Mouse (Mus musculus) embryonic facial prominence, embryonic 11.5 days (tissue): Measurements from ENCODE around the gene Igf1. TPM values are rescaled to one million over a fixed set of nuclear protein-coding genes. Genes with fewer than 3 reads are reported as not detected.

ENCODE experiments used
- ATAC-seq: fragments of 200-750 bp; cut with Nextera tagmentation; replicated peaks from 2 replicates; pipeline ENCODE4 v1.8.0; 2017; ENCODE audit warnings: low read depth; ENCODE audit not compliant: insufficient number of reproducible peaks, low FRiP score, low TSS enrichment
- DNase-seq: peaks from one replicate; pipeline ENCODE4 v3.0.0-alpha.2; 2015; ENCODE audit warnings: low spot score
- H3K27ac ChIP-seq: fragments of 300-500 bp; sonication (generic); replicated peaks from 2 replicates; pipeline ENCODE4 v1.5.1; 2014; ENCODE audit warnings: mild to moderate bottlenecking, low read depth, low read length, control low read depth
- H3K27me3 ChIP-seq: fragments of 300-500 bp; sonication (generic); 2 replicates; pipeline ENCODE4 v1.6.1; 2014; ENCODE audit warnings: mild to moderate bottlenecking, low read length, moderate library complexity, mixed read lengths; ENCODE audit not compliant: control insufficient read depth, insufficient read depth
- H3K36me3 ChIP-seq: fragments of 300-500 bp; sonication (generic); replicated peaks from 2 replicates; pipeline ENCODE4 v1.6.1; 2014; ENCODE audit warnings: low read depth, mild to moderate bottlenecking, low read length, moderate library complexity, mixed read lengths; ENCODE audit not compliant: control insufficient read depth, insufficient read depth
- H3K4me1 ChIP-seq: fragments of 300-500 bp; sonication (generic); 2 replicates; pipeline ENCODE4 v1.6.1; 2014; ENCODE audit warnings: low read length, mixed read lengths; ENCODE audit not compliant: control insufficient read depth, insufficient read depth
- H3K4me2 ChIP-seq: fragments of 300-500 bp; sonication (generic); 2 replicates; pipeline ENCODE4 v1.6.1; 2014; ENCODE audit warnings: low read depth, mild to moderate bottlenecking, control low read depth, low read length, moderate library complexity
- H3K4me3 ChIP-seq: fragments of 300-500 bp; sonication (generic); 2 replicates; pipeline ENCODE4 v1.5.1; 2014; ENCODE audit warnings: low read depth, low read length, control low read depth
- H3K9ac ChIP-seq: fragments of 300-500 bp; sonication (generic); replicated peaks from 2 replicates; pipeline ENCODE4 v1.6.1; 2014; ENCODE audit warnings: mild to moderate bottlenecking, control low read depth, low read length
- H3K9me3 ChIP-seq: fragments of 300-500 bp; sonication (generic); replicated peaks from 2 replicates; pipeline ENCODE4 v1.6.1; 2016; ENCODE audit warnings: mild to moderate bottlenecking, low read length, inconsistent platforms, mixed read lengths; ENCODE audit not compliant: control insufficient read depth
- WGBS: fragments of 180-500 bp; shearing (Covaris S2); extraction: QIAGEN DNeasy Blood & Tissue Kit; methylation state at CpG from one replicate; pipeline ENCODE4 v1.1.7; 2014; 5-methylcytosine and 5-hydroxymethylcytosine counted together
- polyA plus RNA-seq: library from polyadenylated mRNA; unstranded; fragments of >200 nt; fragmentation: Nextera tagmentation; extraction: Ambion mirVana; gene quantifications from 2 replicates; pipeline ENCODE4 v1.2.1, GENCODE M21; 2014

Gene Igf1
- polyA plus RNA-seq, 1 experiment from 2014 or later = 67.8 TPM

- WGBS = 78% methylated on average over 4 of the region's 4 CpGs
- H3K4me1 ChIP-seq = no peaks in the 10 kb centered on the region
- no peak for ATAC-seq
Observed at GRCm38 (mm10) chr10:87948192-87948591, 90.1 kb downstream of the Igf1 start.

DNA sequence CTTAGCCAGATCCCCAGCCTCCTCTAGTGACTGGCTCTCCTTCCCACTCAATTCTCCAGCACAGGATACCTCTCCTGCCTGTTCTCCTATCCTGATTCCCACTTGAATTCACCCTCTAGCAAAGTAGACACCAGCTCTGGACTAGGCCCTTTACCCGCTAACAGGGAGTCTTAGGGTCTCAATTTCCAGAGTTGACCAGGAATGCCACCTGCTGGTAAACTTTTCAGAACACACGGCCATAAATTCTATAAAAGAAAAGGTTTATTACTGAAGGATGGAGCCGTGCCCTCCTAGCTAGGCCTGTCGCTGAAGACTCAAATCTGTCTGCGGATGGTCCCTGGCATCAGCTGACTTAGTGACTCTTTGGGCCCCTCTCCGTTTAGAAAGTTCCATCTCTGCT is 113.5 kb downstream of the Igf1 start:
- ATAC-seq (no peak), DNase-seq (peak; percentile 55)
- H3K4me1 ChIP-seq = no peaks in the 10 kb centered on the region
- no peak overlapping the region for H3K4me2 ChIP-seq
- no peak overlapping the region for H3K4me3 ChIP-seq
- no peaks in the 10 kb centered on the region for H3K27me3 ChIP-seq
- WGBS = 67% methylated on average over 6 of the region's 6 CpGs
- H3K36me3 ChIP-seq = no peaks in the 10 kb centered on the region
- H3K27ac ChIP-seq = no peak overlapping the region
- H3K9ac ChIP-seq = no peak overlapping the region
- H3K9me3 ChIP-seq = no peaks in the 10 kb centered on the region

More at GRCm38 (mm10) chr10:87948192-87948591, 90.1 kb downstream of the Igf1 start:
- no peak overlapping the region for H3K4me3 ChIP-seq
- no peaks in the 10 kb centered on the region for H3K9me3 ChIP-seq
- no peak for DNase-seq
- no peak overlapping the region for H3K4me2 ChIP-seq
- no peak overlapping the region for H3K9ac ChIP-seq
- H3K27me3 ChIP-seq = no peaks in the 10 kb centered on the region
- H3K27ac ChIP-seq = no peak overlapping the region
- H3K36me3 ChIP-seq = no peaks in the 10 kb centered on the region

GRCm38 (mm10) chr10:87973911-87974631 is 116.0 kb downstream of the Igf1 start:
- DNase-seq (no peak), ATAC-seq (no peak)
- Histone ChIP-seq H3K4me1 (no peaks in the 10 kb centered on the region), H3K9ac (no peak overlapping the region), H3K9me3 (no peaks in the 10 kb centered on the region), H3K27ac (no peak overlapping the region), H3K4me3 (no peak overlapping the region), H3K36me3 (no peaks in the 10 kb centered on the region), H3K27me3 (no peaks in the 10 kb centered on the region), H3K4me2 (no peak overlapping the region)
- WGBS = 71% methylated on average over 4 of the region's 4 CpGs

DNA sequence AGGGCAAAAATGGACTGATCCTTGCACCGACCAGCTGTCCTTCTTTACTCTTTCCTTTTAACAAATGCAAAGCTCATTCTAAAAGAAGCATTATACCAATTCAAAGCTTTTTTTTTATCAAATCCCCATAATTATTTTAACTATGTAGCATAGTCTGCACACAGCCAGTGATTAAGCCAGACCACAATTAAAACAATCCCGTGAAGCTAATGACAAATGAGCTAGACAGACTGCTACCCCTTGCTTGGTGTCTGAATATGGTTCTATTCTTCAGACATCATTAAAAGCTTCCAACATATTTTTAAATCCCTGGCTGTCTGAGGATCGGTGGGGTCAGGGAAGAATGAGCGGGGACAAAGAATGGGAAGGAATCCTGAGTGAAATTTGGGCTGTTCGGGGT is 127.3 kb downstream of the Igf1 start:
- Histone ChIP-seq H3K27ac (no peak overlapping the region), H3K36me3 (no peaks in the 10 kb centered on the region), H3K27me3 (no peaks in the 10 kb centered on the region), H3K4me1 (no peaks in the 10 kb centered on the region), H3K9ac (no peak overlapping the region), H3K4me2 (no peak overlapping the region), H3K9me3 (no peaks in the 10 kb centered on the region), H3K4me3 (no peak overlapping the region)
- WGBS = 83% methylated on average over 5 of the region's 5 CpGs
- DNase-seq = no peak
- ATAC-seq = no peak

- Histone ChIP-seq H3K4me2 (no peak overlapping the region), H3K9ac (no peak overlapping the region), H3K36me3 (no peaks in the 10 kb centered on the region), H3K9me3 (no peaks in the 10 kb centered on the region), H3K27ac (no peak overlapping the region), H3K4me3 (no peak overlapping the region), H3K27me3 (no peaks in the 10 kb centered on the region), H3K4me1 (no peaks in the 10 kb centered on the region)
- ATAC-seq (no peak), DNase-seq (no peak)
- WGBS = 86% methylated on average over 3 of the region's 3 CpGs
Observed at GRCm38 (mm10) chr10:87986201-87986600, 128.1 kb downstream of the Igf1 start.

Other genes with a start within 250 kb of the Igf1 start
- 0.50 and 0.97 TPM in 2 replicates for gene Pmch, start 232.8 kb downstream of the Igf1 start, polyA plus RNA-seq